Mouse (Mus musculus): ENCODE measurements at regions not wholly inside any gene's neighbourhood (a gene's known extent, or its start where the extent isn't known, plus 50 kb on each side); places are given as distances from the start of the nearest gene placed in this dataset.
A peak's percentile ranks its signal among the peaks of the same experiment; 100 is the strongest.

GRCm38 (mm10) chr1:13424524-13424923 lies 2010.6 kb downstream of the A830018L16Rik start:
- peak; percentile 61 for ATAC-seq (replicated peaks; ENCODE audit: poor library complexity, severe bottlenecking)

GRCm38 (mm10) chr1:13425601-13426327 lies 2011.9 kb downstream of the A830018L16Rik start:
- no peak for ATAC-seq (replicated peaks; ENCODE audit: poor library complexity, severe bottlenecking)

- ATAC-seq (replicated peaks; ENCODE audit: poor library complexity, severe bottlenecking), result peak; percentile 80
Observed at GRCm38 (mm10) chr1:13426328-13427067, 2012.6 kb downstream of the A830018L16Rik start.

- no peak for ATAC-seq (replicated peaks; ENCODE audit: poor library complexity, severe bottlenecking)
Observed at GRCm38 (mm10) chr1:13427068-13427434, 2013.1 kb downstream of the A830018L16Rik start.

GRCm38 (mm10) chr1:13427501-13428207 lies 2013.7 kb downstream of the A830018L16Rik start:
- ATAC-seq (replicated peaks; ENCODE audit: poor library complexity, severe bottlenecking), result no peak

- ATAC-seq (replicated peaks; ENCODE audit: poor library complexity, severe bottlenecking), result no peak
Observed at GRCm38 (mm10) chr1:13437747-13438394, 2024.0 kb downstream of the A830018L16Rik start.

- no peak for ATAC-seq (replicated peaks; ENCODE audit: poor library complexity, severe bottlenecking)
Observed at GRCm38 (mm10) chr1:13442366-13442765, 2028.5 kb downstream of the A830018L16Rik start.

- ATAC-seq (replicated peaks; ENCODE audit: poor library complexity, severe bottlenecking), result peak; percentile 61
Observed at GRCm38 (mm10) chr1:13454534-13454933, 2040.6 kb downstream of the A830018L16Rik start.

GRCm38 (mm10) chr1:13455572-13455971 lies 2041.7 kb downstream of the A830018L16Rik start:
- no peak for ATAC-seq (replicated peaks; ENCODE audit: poor library complexity, severe bottlenecking)

- ATAC-seq (replicated peaks; ENCODE audit: poor library complexity, severe bottlenecking), result no peak
Observed at GRCm38 (mm10) chr1:13464311-13464710, 2050.4 kb downstream of the A830018L16Rik start.

GRCm38 (mm10) chr1:13467174-13467573 lies 2053.3 kb downstream of the A830018L16Rik start:
- no peak for ATAC-seq (replicated peaks; ENCODE audit: poor library complexity, severe bottlenecking)

- no peak for ATAC-seq (replicated peaks; ENCODE audit: poor library complexity, severe bottlenecking)
Observed at GRCm38 (mm10) chr1:13467886-13468630, 2054.2 kb downstream of the A830018L16Rik start.

GRCm38 (mm10) chr1:13494727-13495404 lies 2081.0 kb downstream of the A830018L16Rik start:
- peak; percentile 69; the same call in 1 of the 2 replicates for ATAC-seq (replicated peaks; ENCODE audit: poor library complexity, severe bottlenecking)

GRCm38 (mm10) chr1:13496386-13496785 lies 2082.5 kb downstream of the A830018L16Rik start:
- ATAC-seq (replicated peaks; ENCODE audit: poor library complexity, severe bottlenecking), result no peak

- peak; percentile 61; the same call in 1 of the 2 replicates for ATAC-seq (replicated peaks; ENCODE audit: poor library complexity, severe bottlenecking)
Observed at GRCm38 (mm10) chr1:13500456-13500855, 2086.6 kb downstream of the A830018L16Rik start.

- ATAC-seq (replicated peaks; ENCODE audit: poor library complexity, severe bottlenecking), result no peak
Observed at GRCm38 (mm10) chr1:13501938-13502337, 2088.0 kb downstream of the A830018L16Rik start.

GRCm38 (mm10) chr1:13513761-13514160 lies 2099.9 kb downstream of the A830018L16Rik start:
- ATAC-seq (replicated peaks; ENCODE audit: poor library complexity, severe bottlenecking), result peak; percentile 100
